Mouse (Mus musculus) cerebellum, adult 11-12 months (tissue): Measurements from ENCODE around the gene Serinc2.
A peak's percentile ranks its signal among the peaks of the same experiment; 100 is the strongest.

Source experiments
- DNase-seq: peaks from one replicate; pipeline ENCODE4 v3.0.0; 2022

Gene Serinc2

GRCm38 (mm10) chr4:130296243-130296965 lies 17.4 kb upstream of the Serinc2 start:
- no peak for DNase-seq

GRCm38 (mm10) chr4:130295047-130295745 lies 16.2 kb upstream of the Serinc2 start:
- DNase-seq, result no peak

GRCm38 (mm10) chr4:130294513-130294912 lies 15.5 kb upstream of the Serinc2 start:
- DNase-seq, result no peak

GRCm38 (mm10) chr4:130292271-130292670 lies 13.3 kb upstream of the Serinc2 start:
- DNase-seq, result peak; percentile 75

GRCm38 (mm10) chr4:130289824-130290223 lies 10.8 kb upstream of the Serinc2 start:
- DNase-seq, result no peak

- DNase-seq, result no peak
These were observed 7.5 kb upstream of the Serinc2 start for GRCm38 (mm10) chr4:130286531-130286930.

GRCm38 (mm10) chr4:130283826-130284225 lies 4.8 kb upstream of the Serinc2 start:
- no peak for DNase-seq

- DNase-seq, result no peak
These were observed 3.9 kb upstream of the Serinc2 start for GRCm38 (mm10) chr4:130282856-130283255.

GRCm38 (mm10) chr4:130276573-130277176 lies 2.3 kb downstream of the Serinc2 start:
- no peak for DNase-seq

GRCm38 (mm10) chr4:130275823-130276105 lies 3.2 kb downstream of the Serinc2 start:
- DNase-seq, result no peak

- DNase-seq, result peak; percentile 64
These were observed 3.8 kb downstream of the Serinc2 start for GRCm38 (mm10) chr4:130275016-130275822.

- DNase-seq, result peak; percentile 77
These were observed 4.5 kb downstream of the Serinc2 start for GRCm38 (mm10) chr4:130274346-130275015.

- DNase-seq, result peak; percentile 80
These were observed 5.2 kb downstream of the Serinc2 start for GRCm38 (mm10) chr4:130273698-130274345.

GRCm38 (mm10) chr4:130270611-130271347 lies 8.2 kb downstream of the Serinc2 start:
- DNase-seq, result peak; percentile 59

GRCm38 (mm10) chr4:130270089-130270488 lies 8.9 kb downstream of the Serinc2 start:
- peak; percentile 86 for DNase-seq

GRCm38 (mm10) chr4:130268736-130269135 lies 10.3 kb downstream of the Serinc2 start:
- no peak for DNase-seq

- no peak for DNase-seq
These were observed 11.9 kb downstream of the Serinc2 start for GRCm38 (mm10) chr4:130267069-130267468.

- no peak for DNase-seq
These were observed 12.4 kb downstream of the Serinc2 start for GRCm38 (mm10) chr4:130266601-130267000.

GRCm38 (mm10) chr4:130264698-130265349 lies 14.2 kb downstream of the Serinc2 start:
- peak; percentile 70 for DNase-seq

GRCm38 (mm10) chr4:130264131-130264530 lies 14.9 kb downstream of the Serinc2 start:
- DNase-seq, result no peak

GRCm38 (mm10) chr4:130260406-130260805 lies 18.6 kb downstream of the Serinc2 start:
- DNase-seq, result no peak
